Mouse (Mus musculus) left cerebral cortex, adult 9 months (tissue): ENCODE data around the gene Slc35g2.

Experiments
- DNase-seq, 2 experiments: peaks; one replicate each; pipeline ENCODE4 v3.0.0; 2022; ENCODE audit warnings: low spot score in 2 of 2

Slc35g2 gene

GRCm38 (mm10) chr9:100558991-100559390 lies 11.9 kb downstream of the Slc35g2 start:
- no peak for DNase-seq

GRCm38 (mm10) chr9:100558023-100558573 lies 12.8 kb downstream of the Slc35g2 start:
- DNase-seq, result no peak

- DNase-seq, result no peak
Observed at GRCm38 (mm10) chr9:100555686-100556085, 15.2 kb downstream of the Slc35g2 start.

- DNase-seq, result no peak
Observed at GRCm38 (mm10) chr9:100548313-100548712, 22.6 kb downstream of the Slc35g2 start.

GRCm38 (mm10) chr9:100546594-100546910 lies 24.3 kb downstream of the Slc35g2 start:
- DNase-seq, result no peak

GRCm38 (mm10) chr9:100545715-100546593 lies 24.9 kb downstream of the Slc35g2 start, which contains the start of gene Nck1:
Gene Nck1 (minus strand): TSS chr9:100546134.
- peak; percentile 97 to 99 for DNase-seq

- no peak for DNase-seq
Observed at GRCm38 (mm10) chr9:100544948-100545714, 25.8 kb downstream of the Slc35g2 start.

GRCm38 (mm10) chr9:100535618-100536262 lies 35.1 kb downstream of the Slc35g2 start:
- DNase-seq, result no peak

GRCm38 (mm10) chr9:100534686-100535085 lies 36.2 kb downstream of the Slc35g2 start:
- DNase-seq, result no peak

- DNase-seq, result no peak
Observed at GRCm38 (mm10) chr9:100532847-100533505, 37.9 kb downstream of the Slc35g2 start.

- no peak for DNase-seq
Observed at GRCm38 (mm10) chr9:100531296-100531695, 39.6 kb downstream of the Slc35g2 start.

- DNase-seq, result no peak
Observed at GRCm38 (mm10) chr9:100525225-100525624, 45.7 kb downstream of the Slc35g2 start.

- DNase-seq, result no peak
Observed at GRCm38 (mm10) chr9:100522029-100522428, 48.9 kb downstream of the Slc35g2 start.

GRCm38 (mm10) chr9:100520586-100520985 lies 50.3 kb downstream of the Slc35g2 start:
- DNase-seq, result peak; percentile 23 to 57

- no peak for DNase-seq
Observed at GRCm38 (mm10) chr9:100520012-100520411, 50.9 kb downstream of the Slc35g2 start.

- DNase-seq, result no peak
Observed at GRCm38 (mm10) chr9:100507581-100507980, 63.3 kb downstream of the Slc35g2 start.

GRCm38 (mm10) chr9:100506652-100507051 lies 64.2 kb downstream of the Slc35g2 start:
- DNase-seq, result no peak

GRCm38 (mm10) chr9:100505498-100505897 lies 65.4 kb downstream of the Slc35g2 start:
- DNase-seq, result no peak
